Mouse (Mus musculus) kidney, adult 2 months (tissue): ENCODE data around the gene Gcnt7.

Source experiments
- CTCF ChIP-seq: fragments of 200-500 bp; conservative IDR thresholded peaks from 2 replicates; pipeline ENCODE4 v1.5.1; 2011; ENCODE audit warnings: low read depth, mild to moderate bottlenecking, control low read depth, low read length, moderate library complexity, mixed read lengths; ENCODE audit not compliant: insufficient read depth, insufficient read length
- POLR2A ChIP-seq: fragments of 200-500 bp; IDR thresholded peaks from one replicate; pipeline ENCODE4 v1.6.1; 2011; ENCODE audit warnings: low read depth, low read length, control low read depth

DNA sequence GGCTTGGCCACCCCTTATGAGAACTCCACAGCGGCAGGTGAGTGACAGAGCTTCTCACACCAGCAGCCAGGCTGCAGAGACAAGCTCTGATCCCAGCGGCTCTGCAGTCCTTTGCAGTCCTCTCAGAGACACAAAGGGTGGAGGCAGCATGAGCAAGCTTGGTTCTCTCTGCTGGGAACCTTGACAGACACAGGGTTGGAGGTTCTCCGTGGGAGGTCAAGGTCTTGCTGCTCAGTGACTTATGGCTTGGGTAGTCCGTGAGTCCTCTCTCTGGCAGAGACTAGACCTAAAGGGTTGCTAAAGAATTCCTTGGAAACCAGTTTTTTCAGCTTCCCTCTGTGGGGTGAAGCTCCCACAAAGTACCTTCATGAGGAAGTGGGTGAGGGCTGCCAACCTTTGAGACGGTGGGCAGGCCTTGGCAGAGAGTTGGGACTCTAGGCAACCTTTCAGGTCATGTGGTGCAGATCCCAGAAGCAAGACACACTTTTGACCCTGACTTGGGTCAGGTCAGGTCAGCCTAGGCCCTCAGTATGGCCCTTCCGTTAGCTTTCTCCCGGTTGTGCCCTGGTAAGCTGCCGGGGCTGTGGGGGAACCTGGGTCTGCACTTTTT lies 38.4 kb upstream of the Gcnt7 start:
- no peak for TF ChIP-seq CTCF
- TF ChIP-seq POLR2A = no peak
